Mouse (Mus musculus): Measurements from ENCODE around the gene Sptb. TPM values are rescaled to one million over a fixed set of nuclear protein-coding genes. Genes with fewer than 3 reads are reported as not detected.

Gene Sptb
- polyA plus RNA-seq, 1 experiment = 101 TPM

DNA sequence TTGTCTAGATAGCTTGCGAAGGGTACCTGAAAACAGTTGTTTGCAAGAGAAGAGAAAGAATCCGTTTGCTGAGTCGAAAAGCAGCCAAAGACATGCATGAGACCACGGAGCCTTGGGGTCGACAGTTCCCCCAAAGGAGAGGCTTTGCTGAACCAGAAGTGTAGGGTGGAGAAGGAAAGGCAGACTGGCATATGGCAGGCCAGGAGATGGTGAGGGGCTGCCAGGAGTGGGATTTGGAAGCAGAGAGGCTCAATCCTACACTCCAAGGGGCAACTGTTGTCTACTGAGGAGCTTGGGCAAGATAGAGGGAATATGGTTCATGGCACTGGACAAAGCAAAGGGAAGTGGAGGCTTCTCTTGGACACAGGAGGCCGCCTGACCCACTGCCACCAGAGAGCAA lies 117.1 kb downstream of the Sptb start:
- WGBS = 74% methylated on average over 6 of the region's 6 CpGs
- peaks cover 58% of the 10 kb centered on the region for H3K4me1 ChIP-seq (ENCODE audit: control insufficient read depth, insufficient read depth, low read length)
- no peak for DNase-seq
- no peak overlapping the region for H3K4me3 ChIP-seq (replicated peaks; ENCODE audit: insufficient read depth, low read depth, low read length)
- no peaks in the 10 kb centered on the region for H3K27me3 ChIP-seq (ENCODE audit: control insufficient read depth, insufficient read depth, low read length)
- H3K27ac ChIP-seq (ENCODE audit: insufficient read depth, low read length) = no peak overlapping the region
- TF ChIP-seq CTCF (IDR thresholded peaks at IDR 0.05; ENCODE audit: borderline replicate concordance, insufficient read depth, low read depth, low read length) = no peak
- TF ChIP-seq POLR2A (IDR thresholded peaks at IDR 0.05; ENCODE audit: borderline replicate concordance, insufficient read depth, low read length) = no peak

- Histone ChIP-seq H3K4me1 (ENCODE audit: control insufficient read depth, insufficient read depth, low read length) (peaks cover 48% of the 10 kb centered on the region), H3K27me3 (ENCODE audit: control insufficient read depth, insufficient read depth, low read length) (no peaks in the 10 kb centered on the region), H3K4me3 (replicated peaks; ENCODE audit: insufficient read depth, low read depth, low read length) (no peak overlapping the region), H3K27ac (ENCODE audit: insufficient read depth, low read length) (no peak overlapping the region)
- TF ChIP-seq CTCF (IDR thresholded peaks at IDR 0.05; ENCODE audit: borderline replicate concordance, insufficient read depth, low read depth, low read length) (peak; percentile 77), POLR2A (IDR thresholded peaks at IDR 0.05; ENCODE audit: borderline replicate concordance, insufficient read depth, low read length) (no peak)
- WGBS = 20% methylated on average over 1 of the region's 1 CpGs
- peak in 1 of 2 experiments; percentile 58 for DNase-seq
Measured at GRCm38 (mm10) chr12:76592213-76592612, 118.1 kb downstream of the Sptb start.

DNA sequence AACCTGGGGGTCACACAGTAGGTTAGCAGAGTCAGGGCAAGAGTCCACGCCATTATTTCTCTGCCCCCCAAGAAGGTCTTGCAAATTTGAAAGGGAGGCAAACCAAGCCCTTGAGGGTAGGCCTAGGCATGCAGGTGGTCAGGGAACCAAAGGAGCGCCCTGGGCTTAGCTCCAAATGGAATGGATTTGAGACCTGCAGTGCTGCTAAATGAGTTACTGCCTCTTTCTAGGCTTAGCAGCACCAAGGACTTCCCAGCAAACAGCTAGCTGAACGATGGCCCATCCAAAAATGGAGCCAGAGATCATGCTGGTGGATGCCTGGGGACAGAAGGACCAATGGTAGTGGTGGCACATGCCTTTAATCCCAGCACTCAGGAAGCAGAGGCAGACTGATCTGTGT lies 119.3 kb downstream of the Sptb start:
- no peak overlapping the region for H3K27ac ChIP-seq (ENCODE audit: insufficient read depth, low read length)
- H3K27me3 ChIP-seq (ENCODE audit: control insufficient read depth, insufficient read depth, low read length) = no peaks in the 10 kb centered on the region
- TF ChIP-seq POLR2A (IDR thresholded peaks at IDR 0.05; ENCODE audit: borderline replicate concordance, insufficient read depth, low read length) (no peak), CTCF (IDR thresholded peaks at IDR 0.05; ENCODE audit: borderline replicate concordance, insufficient read depth, low read depth, low read length) (no peak)
- peak; percentile 57 to 65 for DNase-seq
- WGBS = 38% methylated on average over 3 of the region's 3 CpGs
- no peak overlapping the region for H3K4me3 ChIP-seq (replicated peaks; ENCODE audit: insufficient read depth, low read depth, low read length)
- peaks cover 42% of the 10 kb centered on the region for H3K4me1 ChIP-seq (ENCODE audit: control insufficient read depth, insufficient read depth, low read length)

DNA sequence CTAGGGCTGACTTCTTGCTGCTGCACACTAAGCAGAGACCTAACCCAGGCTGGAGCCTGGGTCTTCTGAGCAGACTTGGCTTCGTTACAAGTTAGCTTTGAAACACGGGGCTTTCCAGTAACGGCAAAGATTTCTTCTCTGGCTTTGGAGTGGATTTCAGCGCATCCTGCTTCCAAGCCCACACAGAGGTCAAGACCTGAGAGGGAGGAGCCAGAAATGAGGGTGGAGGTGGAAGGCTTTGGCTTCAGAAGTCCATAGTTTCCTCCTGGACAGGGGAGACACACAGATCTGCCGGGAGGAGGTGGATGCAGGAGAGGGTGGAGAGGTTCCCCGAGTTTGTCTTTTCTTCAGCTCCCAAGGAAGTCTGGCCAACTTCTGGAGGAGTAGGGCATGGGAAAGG lies 120.8 kb downstream of the Sptb start:
- H3K27me3 ChIP-seq (ENCODE audit: control insufficient read depth, insufficient read depth, low read length) = no peaks in the 10 kb centered on the region
- no peak overlapping the region for H3K27ac ChIP-seq (ENCODE audit: insufficient read depth, low read length)
- no peak overlapping the region for H3K4me3 ChIP-seq (replicated peaks; ENCODE audit: insufficient read depth, low read depth, low read length)
- H3K4me1 ChIP-seq (ENCODE audit: control insufficient read depth, insufficient read depth, low read length) = peaks cover 37% of the 10 kb centered on the region
- DNase-seq = peak in 1 of 2 experiments; percentile 19
- TF ChIP-seq CTCF (IDR thresholded peaks at IDR 0.05; ENCODE audit: borderline replicate concordance, insufficient read depth, low read depth, low read length) = no peak
- WGBS = 39% methylated on average over 6 of the region's 6 CpGs

DNA sequence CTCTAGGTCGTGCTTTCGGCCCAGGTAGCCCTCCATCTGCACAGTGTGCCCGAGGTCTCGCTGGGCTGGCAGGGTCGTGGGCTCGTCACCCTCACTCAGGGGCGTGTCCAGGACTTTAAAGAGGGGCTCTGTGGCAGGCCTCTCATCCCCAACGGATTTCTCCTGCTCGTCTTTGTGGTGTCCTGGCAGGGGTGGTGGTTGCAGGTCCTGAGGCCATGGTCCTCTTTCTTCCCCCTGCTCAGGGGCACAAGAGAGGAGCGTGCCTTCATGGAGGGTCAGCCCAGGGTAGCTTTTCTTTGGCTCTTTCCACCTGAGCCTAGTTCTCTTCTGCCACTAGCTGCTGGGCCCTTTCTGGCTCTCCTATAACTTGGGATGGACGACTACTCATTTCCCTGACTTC lies 123.0 kb downstream of the Sptb start:
- TF ChIP-seq POLR2A (IDR thresholded peaks at IDR 0.05; ENCODE audit: borderline replicate concordance, insufficient read depth, low read length) = no peak
- no peak for TF ChIP-seq CTCF (IDR thresholded peaks at IDR 0.05; ENCODE audit: borderline replicate concordance, insufficient read depth, low read depth, low read length)
- Histone ChIP-seq H3K4me3 (replicated peaks; ENCODE audit: insufficient read depth, low read depth, low read length) (no peak overlapping the region), H3K4me1 (ENCODE audit: control insufficient read depth, insufficient read depth, low read length) (peaks cover 38% of the 10 kb centered on the region), H3K27ac (ENCODE audit: insufficient read depth, low read length) (no peak overlapping the region), H3K27me3 (ENCODE audit: control insufficient read depth, insufficient read depth, low read length) (no peaks in the 10 kb centered on the region)
- DNase-seq = no peak
- 74% methylated on average over 11 of the region's 11 CpGs for WGBS

- Histone ChIP-seq H3K4me1 (ENCODE audit: control insufficient read depth, insufficient read depth, low read length) (peaks cover 26% of the 10 kb centered on the region), H3K27me3 (ENCODE audit: control insufficient read depth, insufficient read depth, low read length) (no peaks in the 10 kb centered on the region), H3K27ac (ENCODE audit: insufficient read depth, low read length) (no peak overlapping the region), H3K4me3 (replicated peaks; ENCODE audit: insufficient read depth, low read depth, low read length) (no peak overlapping the region)
- no peak for DNase-seq
- TF ChIP-seq CTCF (IDR thresholded peaks at IDR 0.05; ENCODE audit: borderline replicate concordance, insufficient read depth, low read depth, low read length) (no peak), POLR2A (IDR thresholded peaks at IDR 0.05; ENCODE audit: borderline replicate concordance, insufficient read depth, low read length) (no peak)
Measured at GRCm38 (mm10) chr12:76585028-76585427, 125.3 kb downstream of the Sptb start.

GRCm38 (mm10) chr12:76583454-76583853 lies 126.9 kb downstream of the Sptb start:
- 0 out of 2 replicates have a peak overlapping the region, but pooled peaks have one; percentile 3 for H3K27ac ChIP-seq (ENCODE audit: insufficient read depth, low read length)
- peaks cover 17% of the 10 kb centered on the region for H3K4me1 ChIP-seq (ENCODE audit: control insufficient read depth, insufficient read depth, low read length)
- WGBS = 75% methylated on average over 7 of the region's 7 CpGs
- H3K27me3 ChIP-seq (ENCODE audit: control insufficient read depth, insufficient read depth, low read length) = no peaks in the 10 kb centered on the region
- DNase-seq = no peak
- no peak overlapping the region for H3K4me3 ChIP-seq (replicated peaks; ENCODE audit: insufficient read depth, low read depth, low read length)
- no peak for TF ChIP-seq CTCF (IDR thresholded peaks at IDR 0.05; ENCODE audit: borderline replicate concordance, insufficient read depth, low read depth, low read length)
- TF ChIP-seq POLR2A (IDR thresholded peaks at IDR 0.05; ENCODE audit: borderline replicate concordance, insufficient read depth, low read length) = no peak

GRCm38 (mm10) chr12:76582841-76583240 lies 127.5 kb downstream of the Sptb start:
- TF ChIP-seq CTCF (IDR thresholded peaks at IDR 0.05; ENCODE audit: borderline replicate concordance, insufficient read depth, low read depth, low read length) (no peak), POLR2A (IDR thresholded peaks at IDR 0.05; ENCODE audit: borderline replicate concordance, insufficient read depth, low read length) (no peak)
- peaks cover 17% of the 10 kb centered on the region for H3K4me1 ChIP-seq (ENCODE audit: control insufficient read depth, insufficient read depth, low read length)
- peak overlapping the region; percentile 3; the same call in 1 of the 2 replicates for H3K27ac ChIP-seq (ENCODE audit: insufficient read depth, low read length)
- peak; percentile 53 to 65 for DNase-seq
- H3K4me3 ChIP-seq (replicated peaks; ENCODE audit: insufficient read depth, low read depth, low read length) = no peak overlapping the region
- WGBS = 11% methylated on average over 6 of the region's 6 CpGs
- no peaks in the 10 kb centered on the region for H3K27me3 ChIP-seq (ENCODE audit: control insufficient read depth, insufficient read depth, low read length)

Measured in cerebellum, adult 2 months (tissue).